Mouse (Mus musculus) heart, embryonic 16.5 days (tissue): ENCODE measurements around the gene Spg21. TPM values are rescaled to one million over a fixed set of nuclear protein-coding genes. Genes with fewer than 3 reads are reported as not detected.
A peak's percentile ranks its signal among the peaks of the same experiment; 100 is the strongest.

Source experiments
- ATAC-seq: fragments of 200-750 bp; cut with Nextera tagmentation; replicated peaks from 2 replicates; pipeline ENCODE4 v1.8.0; 2017; ENCODE audit warnings: moderate number of reproducible peaks; ENCODE audit not compliant: insufficient read depth, low FRiP score; ENCODE audit errors: extremely low read depth
- H3K27ac ChIP-seq: fragments of 300-500 bp; sonication (generic); 2 replicates; pipeline ENCODE4 v1.5.1; 2014; ENCODE audit warnings: mild to moderate bottlenecking, low read length, control low read depth, moderate library complexity
- H3K27me3 ChIP-seq: fragments of 300-500 bp; sonication (generic); 2 replicates; pipeline ENCODE4 v1.6.1; 2014; ENCODE audit warnings: low read length, mixed read lengths; ENCODE audit not compliant: control insufficient read depth, insufficient read depth
- H3K36me3 ChIP-seq: fragments of 300-500 bp; sonication (generic); 2 replicates; pipeline ENCODE4 v1.6.1; 2014; ENCODE audit not compliant: control insufficient read depth, insufficient read depth
- H3K4me1 ChIP-seq: fragments of 300-500 bp; sonication (generic); 2 replicates; pipeline ENCODE4 v1.6.1; 2014; ENCODE audit warnings: low read length, mixed read lengths; ENCODE audit not compliant: control insufficient read depth, insufficient read depth
- H3K4me2 ChIP-seq: fragments of 300-500 bp; sonication (generic); 2 replicates; pipeline ENCODE4 v1.6.1; 2014; ENCODE audit warnings: low read depth, mild to moderate bottlenecking, control low read depth, low read length
- H3K4me3 ChIP-seq: fragments of 300-500 bp; sonication (generic); 2 replicates; pipeline ENCODE4 v1.5.1; 2014; ENCODE audit warnings: mild to moderate bottlenecking, control low read depth, low read length
- H3K9ac ChIP-seq: fragments of 300-500 bp; sonication (generic); 2 replicates; pipeline ENCODE4 v1.6.1; 2014; ENCODE audit warnings: low read length, control low read depth
- H3K9me3 ChIP-seq: fragments of 300-500 bp; sonication (generic); replicated peaks from 2 replicates; pipeline ENCODE4 v1.6.1; 2016; ENCODE audit warnings: low read length; ENCODE audit not compliant: control insufficient read depth
- WGBS: fragments of 180-500 bp; shearing (Covaris S2); extraction: QIAGEN DNeasy Blood & Tissue Kit; methylation state at CpG from one replicate; pipeline ENCODE4 v1.1.7; 2014; 5-methylcytosine and 5-hydroxymethylcytosine counted together
- polyA plus RNA-seq: library from polyadenylated mRNA; unstranded; fragments of >200 nt; fragmentation: Nextera tagmentation; extraction: Ambion mirVana; gene quantifications from 2 replicates; pipeline ENCODE4 v1.2.1, GENCODE M21; 2015

Spg21 gene
- polyA plus RNA-seq, 1 experiment from 2014 or later = 61.9 TPM

- H3K9ac ChIP-seq = no peak overlapping the region
- no peak overlapping the region for H3K27ac ChIP-seq
- H3K27me3 ChIP-seq = no peaks in the 10 kb centered on the region
- no peaks in the 10 kb centered on the region for H3K9me3 ChIP-seq
- no peaks in the 10 kb centered on the region for H3K4me1 ChIP-seq
- WGBS = 81% methylated on average over 5 of the region's 5 CpGs
- H3K4me3 ChIP-seq = no peak overlapping the region
- no peak for ATAC-seq
- H3K36me3 ChIP-seq = no peaks in the 10 kb centered on the region
- H3K4me2 ChIP-seq = no peak overlapping the region
These were observed 29.8 kb upstream of the Spg21 start for GRCm38 (mm10) chr9:65430921-65431320.

DNA sequence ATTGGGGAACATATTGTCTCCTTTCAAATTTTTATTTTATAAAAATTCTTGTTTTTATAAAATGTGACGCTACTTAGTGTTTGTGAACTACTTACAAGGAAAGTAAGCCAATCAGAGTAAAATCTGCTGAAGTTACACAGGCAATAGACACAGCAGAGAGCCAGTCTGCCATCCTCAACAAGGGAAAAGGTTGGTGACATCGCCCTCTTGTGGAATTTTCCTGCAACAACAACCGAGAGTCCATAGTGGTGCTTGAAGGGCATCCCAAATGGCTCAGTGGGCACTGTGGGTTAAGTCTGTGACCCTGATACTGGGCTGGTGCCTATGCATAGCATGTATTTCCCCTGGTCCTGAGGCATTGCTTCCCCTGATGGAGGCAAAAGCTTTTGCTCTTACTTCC lies 28.5 kb upstream of the Spg21 start:
- WGBS = under 1% methylated on average over 3 of the region's 3 CpGs
- no peak overlapping the region for H3K9ac ChIP-seq
- H3K36me3 ChIP-seq = no peaks in the 10 kb centered on the region
- no peak overlapping the region for H3K27ac ChIP-seq
- no peaks in the 10 kb centered on the region for H3K9me3 ChIP-seq
- no peaks in the 10 kb centered on the region for H3K27me3 ChIP-seq
- H3K4me1 ChIP-seq = peaks cover 4% of the 10 kb centered on the region; the same call in 1 of the 2 replicates
- H3K4me3 ChIP-seq = no peak overlapping the region
- no peak for ATAC-seq
- no peak overlapping the region for H3K4me2 ChIP-seq

DNA sequence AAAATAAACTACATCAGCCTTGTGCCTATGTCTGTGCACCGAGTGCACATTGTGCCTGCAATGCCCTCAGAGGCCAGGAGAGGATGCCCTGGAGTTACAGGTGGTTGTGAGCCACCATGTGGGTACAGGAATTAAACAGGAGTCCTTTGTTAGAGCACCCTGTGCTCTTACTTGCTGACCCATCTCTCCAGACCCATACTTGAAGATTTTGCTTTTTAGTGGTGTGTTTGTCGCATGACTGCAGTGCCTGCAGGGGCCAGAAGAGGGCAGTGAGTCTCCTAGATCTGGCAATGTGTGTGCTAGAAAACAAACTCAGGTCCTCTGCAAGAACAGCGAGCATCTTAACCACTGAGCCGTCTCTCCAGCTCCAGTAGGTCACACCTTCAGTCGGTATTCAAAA lies 26.6 kb upstream of the Spg21 start:
- Histone ChIP-seq H3K36me3 (no peaks in the 10 kb centered on the region), H3K4me2 (no peak overlapping the region), H3K27me3 (no peaks in the 10 kb centered on the region), H3K27ac (no peak overlapping the region), H3K4me3 (no peak overlapping the region), H3K9me3 (no peaks in the 10 kb centered on the region), H3K9ac (no peak overlapping the region), H3K4me1 (peaks cover 4% of the 10 kb centered on the region; the same call in 1 of the 2 replicates)
- WGBS = 68% methylated on average over 5 of the region's 5 CpGs
- no peak for ATAC-seq

DNA sequence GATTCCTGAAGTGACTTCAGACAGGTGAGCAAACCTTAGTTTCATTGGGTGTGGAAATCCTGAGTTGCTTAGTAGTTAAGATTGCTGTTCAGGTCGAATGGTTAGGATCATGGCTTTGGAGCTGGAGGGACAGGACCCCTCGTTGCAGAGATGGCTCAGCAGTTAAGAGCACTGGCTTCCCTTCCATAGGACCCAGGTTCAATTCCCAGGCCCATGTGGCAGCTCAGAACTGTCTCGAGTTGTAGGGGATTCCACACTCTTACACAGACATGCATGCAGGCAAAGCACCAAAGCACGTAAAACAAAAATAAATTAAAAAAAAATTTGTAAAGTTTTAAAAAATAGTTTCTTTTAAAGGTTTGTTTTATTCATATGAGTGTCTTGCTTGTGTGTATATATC lies 25.5 kb upstream of the Spg21 start:
- 0 out of 2 replicates have a peak, but pooled peaks cover under 1% of the 10 kb centered on the region for H3K36me3 ChIP-seq
- no peak overlapping the region; the same call in 1 of the 2 replicates for H3K4me3 ChIP-seq
- 66% methylated on average over 4 of the region's 4 CpGs for WGBS
- H3K9ac ChIP-seq = no peak overlapping the region
- peaks cover 4% of the 10 kb centered on the region; the same call in 1 of the 2 replicates for H3K4me1 ChIP-seq
- H3K27me3 ChIP-seq = no peaks in the 10 kb centered on the region
- no peak overlapping the region for H3K27ac ChIP-seq
- no peak for ATAC-seq
- no peaks in the 10 kb centered on the region for H3K9me3 ChIP-seq
- H3K4me2 ChIP-seq = no peak overlapping the region

GRCm38 (mm10) chr9:65435671-65436301 lies 25.0 kb upstream of the Spg21 start, which contains the start of gene Mtfmt:
Gene Mtfmt, plus strand, starts transcription at chr9:65435782.
- ATAC-seq = peak; percentile 93
- H3K27ac ChIP-seq = peak within 1 kb of the TSS; percentile 5; the same call in 1 of the 2 replicates
- WGBS = under 1% methylated on average over 54 of the region's 54 CpGs

DNA sequence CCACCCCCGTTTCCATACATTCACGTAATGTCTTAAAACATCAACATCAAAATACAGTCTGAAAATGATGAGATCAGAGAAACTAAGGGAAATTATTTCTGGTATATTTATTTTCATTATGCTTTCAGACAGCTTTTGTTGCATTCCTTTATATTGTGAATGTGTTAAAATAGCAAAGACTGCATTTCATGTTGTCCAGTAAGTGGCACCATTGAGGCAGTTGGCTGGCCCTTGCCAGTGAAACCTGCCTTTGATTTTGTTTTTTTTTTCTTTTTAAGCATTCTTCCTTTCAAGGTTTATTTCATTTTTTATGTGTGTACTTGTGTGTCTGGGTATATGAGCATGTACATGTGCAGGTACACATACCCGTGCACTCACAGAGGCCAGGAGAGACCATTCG lies 16.1 kb upstream of the Spg21 start:
- H3K27me3 ChIP-seq = no peaks in the 10 kb centered on the region
- no peak for ATAC-seq
- no peak overlapping the region for H3K4me2 ChIP-seq

More at GRCm38 (mm10) chr9:65435671-65436301, 25.0 kb upstream of the Spg21 start, which contains the start of gene Mtfmt:
- Histone ChIP-seq H3K27me3 (no peaks in the 10 kb centered on the region), H3K9ac (peak within 1 kb of the TSS; percentile 89), H3K4me3 (peak within 1 kb of the TSS; percentile 96), H3K9me3 (no peaks in the 10 kb centered on the region), H3K4me1 (peaks cover 4% of the 10 kb centered on the region; the same call in 1 of the 2 replicates), H3K4me2 (peak within 1 kb of the TSS; percentile 75), H3K36me3 (peaks cover 6% of the 10 kb centered on the region; the same call in 1 of the 2 replicates)

GRCm38 (mm10) chr9:65447951-65448350 lies 12.8 kb upstream of the Spg21 start:
- Histone ChIP-seq H3K27me3 (no peaks in the 10 kb centered on the region), H3K4me1 (no peaks in the 10 kb centered on the region), H3K27ac (no peak overlapping the region), H3K9me3 (no peaks in the 10 kb centered on the region), H3K9ac (no peak overlapping the region), H3K4me3 (no peak overlapping the region), H3K4me2 (no peak overlapping the region), H3K36me3 (peaks cover 29% of the 10 kb centered on the region)
- WGBS = 87% methylated on average over 6 of the region's 6 CpGs
- no peak for ATAC-seq

More for the DNA sequence above, 16.1 kb upstream of the Spg21 start:
- Histone ChIP-seq H3K9me3 (no peaks in the 10 kb centered on the region), H3K9ac (no peak overlapping the region), H3K27ac (no peak overlapping the region), H3K36me3 (peaks cover 37% of the 10 kb centered on the region), H3K4me1 (no peaks in the 10 kb centered on the region), H3K4me3 (no peak overlapping the region)
- WGBS = 90% methylated on average over 4 of the region's 4 CpGs

DNA sequence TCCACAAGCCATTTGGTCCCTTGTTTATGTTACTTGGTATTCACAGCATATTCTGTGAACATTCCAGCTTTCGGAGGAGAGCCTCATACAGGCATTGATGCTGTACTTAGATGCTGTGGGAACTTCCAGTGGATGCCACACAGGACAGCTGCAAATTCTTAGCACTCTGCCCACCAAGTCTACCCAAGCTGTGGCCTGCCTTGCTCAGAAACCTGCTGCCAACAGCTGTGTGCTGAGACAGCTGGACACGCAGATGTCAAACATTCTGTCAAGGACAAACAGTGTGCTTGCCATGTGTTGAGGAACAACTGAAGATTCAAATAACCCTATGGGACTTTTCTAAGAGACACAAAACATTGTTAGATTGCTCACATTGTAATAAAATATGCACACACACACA lies 1.8 kb upstream of the Spg21 start:
- H3K27me3 ChIP-seq = no peaks in the 10 kb centered on the region
- no peak overlapping the region for H3K9ac ChIP-seq
- H3K4me1 ChIP-seq = peaks cover 15% of the 10 kb centered on the region
- no peak overlapping the region for H3K4me2 ChIP-seq
- no peaks in the 10 kb centered on the region for H3K9me3 ChIP-seq
- no peak overlapping the region for H3K27ac ChIP-seq
- H3K36me3 ChIP-seq = no peaks in the 10 kb centered on the region
- no peak for ATAC-seq
- 85% methylated on average over 2 of the region's 2 CpGs for WGBS
- H3K4me3 ChIP-seq = no peak overlapping the region

DNA sequence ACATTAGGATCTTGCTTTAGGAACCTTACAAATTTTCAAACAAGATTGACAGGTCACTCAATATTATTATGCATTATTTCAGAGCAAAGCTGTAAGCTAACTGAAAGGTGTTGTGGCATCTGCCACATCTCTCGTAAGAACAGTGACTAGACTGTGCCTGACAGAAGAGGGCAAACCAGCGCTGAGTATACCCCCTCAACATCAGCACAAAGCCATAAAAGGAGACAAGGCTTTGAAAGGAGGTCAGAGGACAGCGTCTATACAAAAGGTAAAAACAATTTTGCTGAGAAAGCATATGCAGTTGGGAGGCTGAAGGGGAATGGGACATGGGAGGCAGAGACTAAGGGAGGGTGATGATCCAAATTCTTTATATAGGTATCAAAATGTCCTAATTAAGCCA lies 549 bp upstream of the Spg21 start:
- H3K27me3 ChIP-seq = no peaks in the 10 kb centered on the region
- peak overlapping the region; percentile 82 for H3K4me2 ChIP-seq
- WGBS = 57% methylated on average over 3 of the region's 3 CpGs
- peaks cover 15% of the 10 kb centered on the region for H3K4me1 ChIP-seq
- peaks cover 2% of the 10 kb centered on the region; the same call in 1 of the 2 replicates for H3K36me3 ChIP-seq
- H3K9me3 ChIP-seq = no peaks in the 10 kb centered on the region
- H3K9ac ChIP-seq = no peak overlapping the region
- no peak for ATAC-seq
- peak overlapping the region; percentile 85 for H3K4me3 ChIP-seq
- peak overlapping the region; percentile 76 for H3K27ac ChIP-seq
